Mouse (Mus musculus) brain, embryonic 14.5 days (tissue): ENCODE measurements around the gene Snrnp40. TPM values are rescaled to one million over a fixed set of nuclear protein-coding genes. Genes with fewer than 3 reads are reported as not detected.

ENCODE experiments used
- DNase-seq: peaks from one replicate; pipeline ENCODE4 v3.0.0-alpha.2; 2011; ENCODE audit warnings: low read depth
- CTCF ChIP-seq: fragments of 200-500 bp; IDR thresholded peaks from 2 replicates; pipeline ENCODE4 v1.5.1; 2012; ENCODE audit warnings: inconsistent platforms, mild to moderate bottlenecking, moderate library complexity, borderline replicate concordance; ENCODE audit not compliant: insufficient read depth, insufficient read length; ENCODE audit errors: extremely low read depth
- POLR2A ChIP-seq: fragments of 200-500 bp; IDR thresholded peaks from 2 replicates; pipeline ENCODE4 v1.6.1; 2012; ENCODE audit warnings: mild to moderate bottlenecking, inconsistent platforms, borderline replicate concordance; ENCODE audit not compliant: poor library complexity, insufficient read depth, insufficient read length, severe bottlenecking; ENCODE audit errors: extremely low read depth
- polyA plus RNA-seq: library from polyadenylated mRNA; depleted of rRNA; stranded (reverse); fragments of >200 nt; gene quantifications from 2 replicates; pipeline ENCODE4 v1.2.3, GENCODE M21; 2012; rRNA removed

Gene Snrnp40
- polyA plus RNA-seq, 1 experiment: 81.4 TPM

DNA sequence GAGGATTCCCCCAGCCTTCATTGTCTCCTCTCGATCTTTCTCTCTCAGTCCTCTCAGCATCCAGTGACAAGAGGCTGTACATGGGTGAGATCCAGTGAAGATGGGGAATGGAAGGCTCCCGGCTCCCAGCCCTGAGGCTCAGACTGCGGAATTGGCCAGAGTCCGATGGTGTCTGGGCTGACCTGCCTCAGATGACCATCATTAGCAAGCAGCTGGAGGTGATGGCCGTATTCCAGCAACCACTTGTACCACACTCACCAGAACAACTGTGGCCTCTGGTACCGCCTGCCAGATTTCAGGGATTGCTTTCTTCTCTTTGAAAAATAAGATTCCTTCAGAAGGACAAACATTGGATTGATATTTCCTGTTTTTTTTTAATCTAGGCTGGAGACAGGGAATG lies 29.6 kb downstream of the Snrnp40 start:
- TF ChIP-seq CTCF (no peak), POLR2A (no peak)
- no peak for DNase-seq

DNA sequence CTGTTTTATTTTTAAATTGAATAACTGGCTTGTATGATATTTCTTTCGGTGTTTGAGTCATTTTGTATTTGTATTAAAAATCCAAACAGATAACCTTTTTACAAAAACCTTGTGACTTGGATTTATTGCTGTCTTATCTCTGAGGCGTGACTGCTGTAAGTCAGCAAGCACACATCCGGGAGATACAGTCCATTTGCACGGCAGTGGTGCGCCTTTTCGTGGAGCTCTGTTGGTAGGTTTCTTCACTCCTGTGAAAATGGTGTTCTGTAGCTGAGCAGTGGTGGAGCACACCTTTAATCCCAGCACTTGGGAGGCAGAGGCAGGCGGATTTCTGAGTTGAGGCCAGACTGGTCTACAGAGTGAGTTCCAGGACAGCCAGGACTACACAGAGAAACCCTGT lies 30.0 kb downstream of the Snrnp40 start:
- TF ChIP-seq POLR2A: no peak
- no peak for TF ChIP-seq CTCF

DNA sequence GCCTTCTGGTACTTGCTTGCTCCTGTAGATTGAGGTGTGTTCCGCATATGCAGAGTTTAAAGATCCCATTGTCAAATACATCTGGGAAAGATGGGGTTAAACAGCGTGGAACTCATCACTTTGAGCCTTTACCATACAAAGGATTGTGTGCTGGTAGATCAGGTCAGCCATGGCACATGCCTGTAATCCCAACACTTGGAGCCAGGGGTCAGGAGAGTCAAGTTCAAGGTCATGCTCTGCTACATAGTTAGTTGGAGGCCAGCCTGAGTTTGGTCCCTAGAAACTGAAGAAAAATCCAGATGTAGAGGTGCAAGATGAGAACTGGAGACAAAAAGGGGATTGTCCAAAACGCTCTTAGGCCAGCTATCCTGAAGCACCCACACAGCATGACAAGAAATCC lies 31.3 kb downstream of the Snrnp40 start:
- TF ChIP-seq CTCF (peak; percentile 15; the same call in 1 of the 2 replicates), POLR2A (no peak)
- peak; percentile 40 for DNase-seq

More for the DNA sequence above, 30.0 kb downstream of the Snrnp40 start:
- no peak for DNase-seq

Other genes starting within 250 kb of the Snrnp40 start
- gene Hcrtr1, start 220.8 kb upstream of the Snrnp40 start, polyA plus RNA-seq: 1.4 and 2.0 TPM in 2 replicates
- 5.4 and 8.1 TPM in 2 replicates for gene Tinagl1, start 185.0 kb upstream of the Snrnp40 start, polyA plus RNA-seq
- 0.32 and 0.62 TPM in 2 replicates for gene Gm853, start 137.7 kb upstream of the Snrnp40 start, polyA plus RNA-seq
- 72.2 and 126 TPM in 2 replicates for gene Serinc2, start 80.9 kb upstream of the Snrnp40 start, polyA plus RNA-seq
- gene Fabp3, start 51.5 kb upstream of the Snrnp40 start, polyA plus RNA-seq: 105 and 126 TPM in 2 replicates
- gene Gm10570, start 51.5 kb upstream of the Snrnp40 start, polyA plus RNA-seq: 0.54 and 0.78 TPM in 2 replicates
- gene Zcchc17, start 189 bp upstream of the Snrnp40 start, polyA plus RNA-seq: 33.0 and 38.7 TPM in 2 replicates
- gene Nkain1, start 214.0 kb downstream of the Snrnp40 start, polyA plus RNA-seq: 203 and 210 TPM in 2 replicates